ENCODE assay signal across 19 mouse cellular contexts in the genomic region with DNA sequence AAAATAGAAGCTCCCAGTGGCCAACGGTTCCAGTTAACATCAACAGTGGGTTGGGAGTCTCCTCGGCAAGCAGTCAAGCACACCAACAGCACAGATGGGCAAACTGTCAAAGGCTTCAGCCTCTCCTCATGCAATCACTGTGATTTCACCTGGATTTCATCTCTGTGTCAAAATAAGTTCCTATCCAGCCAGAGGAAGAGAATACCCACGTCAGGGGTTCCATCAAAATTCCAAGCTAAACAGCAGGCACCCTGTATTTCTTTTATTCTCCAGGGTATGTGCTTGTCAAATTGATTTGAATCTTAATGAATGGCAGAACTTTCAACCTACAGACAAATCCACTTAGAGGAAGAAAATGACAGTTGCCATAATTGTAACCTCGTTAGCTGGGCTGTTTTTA. TPM values are rescaled to one million over a fixed set of nuclear protein-coding genes. Genes with fewer than 3 reads are reported as not detected.
DNase-seq lines count a peak whose midpoint lies in the region.
"Had no signal": no experiment of that assay in that cellular context is flagged by ENCODE, and none has a peak within 500 bp of the region (broad histone marks: within the 10 kb centered on the region; RNA-seq: fewer than 3 reads in every experiment).

No protein-coding gene starts in this region.

- peak; percentile 13 for DNase-seq in cerebellum, adult 9-10 months
- DNase-seq in cerebellum, adult 11 months, result no peak
- DNase-seq in left cerebral cortex, postnatal 4 days, result peak; percentile 18
- DNase-seq in left cerebral cortex, adult 8-10 months (ENCODE audit: low spot score in 2 of 2), result no peak
- peak; percentile 2 for DNase-seq in cerebellum, adult 9-11 months
- DNase-seq in retina, embryonic 14.5 days (ENCODE audit: low spot score), result peak; percentile 30
- no peak for DNase-seq in layer of hippocampus, postnatal 10 days (ENCODE audit: low spot score in 2 of 2)
- DNase-seq in kidney, postnatal 4 days, result no peak
- DNase-seq: adrenal gland, adult 8-10 months; gastrocnemius, postnatal 14 days; heart, adult 18-20 months; heart, postnatal 36 days; kidney, adult 8-10 months; kidney, postnatal 14 days; layer of hippocampus, postnatal 36 days; lung, adult 18-20 months; lung, postnatal 10 days; right cerebral cortex, postnatal 25 days had no signal

- intact Hi-C loops in left cerebral cortex, postnatal 4 days (cut with DNase I), result no loop called here

RNA-seq across cellular contexts. Expression of gene Corin, which starts 51.5 kb away (rescaled TPM):
- total RNA-seq in left cerebral cortex, postnatal 4 days (2021), result under 1 TPM; 0.18 to 0.26 TPM
- total RNA-seq in left cerebral cortex, adult 8-10 months (2022), result under 1 TPM; 0.21 to 0.94 (median 0.40) TPM
- total RNA-seq in layer of hippocampus, postnatal 10 days (2021), result under 1 TPM in 1 of 2 experiments, not detected in 1; 0.16 TPM
- total RNA-seq: layer of hippocampus, postnatal 36 days; monocyte, adult 5-6 weeks had no signal

Comparison
In these comparisons a context has a peak if more than half of its experiments do, and no peak if none do; other contexts are left out.
1. DNase-seq: peak in cerebellum, adult 9-10 months (single experiment), left cerebral cortex, postnatal 4 days (single experiment), cerebellum, adult 9-11 months (single experiment) and retina, embryonic 14.5 days (single experiment); none in cerebellum, adult 11 months (single experiment), left cerebral cortex, adult 8-10 months (0 of 2), layer of hippocampus, postnatal 10 days (0 of 2) and kidney, postnatal 4 days (0 of 2).